Mouse (Mus musculus): ENCODE results near the gene Dusp14. TPM values are rescaled to one million over a fixed set of nuclear protein-coding genes. Genes with fewer than 3 reads are reported as not detected.

Dusp14 gene
- total RNA-seq (2021): 1 to 10 TPM; 6.0 to 7.7 TPM
- long read RNA-seq, experiment 1, transcript Dusp14-202 (3 exons, 1,447 nt): major isoform, 5 of 7 reads
- long read RNA-seq, experiment 1, partial matches to known transcripts: 0 of 7 reads
- long read RNA-seq, experiment 1, other reads (novel, unspliced or antisense): 1 of 7 reads
- long read RNA-seq, experiment 2, partial matches to known transcripts: 0 of 7 reads
- long read RNA-seq, experiment 2, other reads (novel, unspliced or antisense): 1 of 7 reads

DNA sequence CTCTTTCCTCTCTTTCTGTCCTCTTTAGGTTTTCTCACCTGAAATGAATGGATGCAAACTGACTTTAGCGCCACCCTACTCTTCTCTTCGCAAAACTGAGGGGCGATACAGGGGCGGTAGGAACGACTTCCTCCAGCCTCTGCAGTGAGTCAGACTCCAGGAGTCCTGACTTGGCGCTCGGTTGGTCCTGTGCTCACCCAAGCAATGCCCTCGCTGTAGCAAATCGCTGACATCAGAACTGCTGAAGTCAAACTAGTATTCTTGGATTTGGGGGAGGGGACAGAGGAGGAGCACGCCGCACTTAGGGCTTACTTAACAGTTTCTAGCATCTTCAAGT lies at the start of gene Dusp14:
Dusp14 (minus strand) TSS at position 228 of the 337 bp plus-strand sequence.
- no peak for DNase-seq (ENCODE audit: low spot score)

DNA sequence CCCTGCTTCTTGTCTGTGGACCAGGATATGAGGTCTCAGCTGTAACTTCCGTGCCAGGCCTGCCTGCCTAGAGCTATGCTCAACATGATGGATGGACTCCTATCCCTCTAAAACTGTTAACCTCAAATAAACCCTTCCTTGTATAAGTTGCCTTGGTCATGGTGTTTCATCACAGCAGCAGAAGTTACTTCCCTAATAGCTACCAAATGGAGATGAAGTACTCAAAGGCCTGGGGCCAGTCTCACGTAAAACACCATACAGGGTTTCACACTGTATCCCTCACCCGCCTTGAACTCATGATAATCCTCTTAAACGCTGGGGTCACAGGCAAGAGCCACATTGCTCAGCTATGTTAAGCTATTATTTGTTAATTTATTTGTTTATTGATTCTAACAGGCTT lies 48.4 kb upstream of the Dusp14 start:
- no peak for DNase-seq (ENCODE audit: low spot score)

DNA sequence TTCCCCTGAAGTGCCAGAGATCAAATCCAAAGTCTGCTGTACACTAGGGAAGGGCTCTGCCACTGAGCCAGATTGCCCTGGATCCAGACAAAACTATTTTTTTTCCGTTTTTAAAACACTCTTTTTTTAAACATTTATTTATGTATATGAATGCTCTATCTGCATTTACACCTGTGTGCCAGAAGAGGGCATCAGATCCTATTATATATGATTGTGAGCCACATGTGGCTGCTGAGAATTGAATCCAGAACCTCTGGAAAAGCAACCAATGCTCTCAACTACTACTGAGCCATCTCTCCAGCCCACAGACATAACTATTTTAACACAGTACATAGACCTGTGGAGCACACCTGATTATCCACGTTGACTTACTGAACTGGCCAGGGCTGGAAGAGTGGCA lies 47.2 kb upstream of the Dusp14 start:
- no peak for DNase-seq (ENCODE audit: low spot score)

DNA sequence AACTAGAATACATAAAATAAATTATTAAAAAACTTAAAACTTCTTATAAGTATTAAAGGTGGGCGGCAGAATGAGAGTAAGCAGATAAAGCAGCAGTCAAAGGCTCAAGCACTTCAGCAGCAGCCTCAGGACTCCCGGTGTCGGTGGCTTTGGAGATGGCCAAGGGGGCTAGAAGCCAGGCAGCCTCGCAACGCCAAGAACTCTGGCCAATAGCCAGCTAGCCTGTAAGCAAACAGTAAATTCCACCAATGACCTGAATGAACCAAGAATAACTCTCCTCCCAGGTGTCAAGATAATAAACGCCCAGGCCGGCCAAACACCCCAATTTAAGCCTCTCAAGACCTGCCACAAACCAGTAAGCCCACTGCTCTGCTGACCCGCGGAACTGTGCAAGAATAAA lies 46.6 kb upstream of the Dusp14 start:
- DNase-seq (ENCODE audit: low spot score): peak; percentile 36

DNA sequence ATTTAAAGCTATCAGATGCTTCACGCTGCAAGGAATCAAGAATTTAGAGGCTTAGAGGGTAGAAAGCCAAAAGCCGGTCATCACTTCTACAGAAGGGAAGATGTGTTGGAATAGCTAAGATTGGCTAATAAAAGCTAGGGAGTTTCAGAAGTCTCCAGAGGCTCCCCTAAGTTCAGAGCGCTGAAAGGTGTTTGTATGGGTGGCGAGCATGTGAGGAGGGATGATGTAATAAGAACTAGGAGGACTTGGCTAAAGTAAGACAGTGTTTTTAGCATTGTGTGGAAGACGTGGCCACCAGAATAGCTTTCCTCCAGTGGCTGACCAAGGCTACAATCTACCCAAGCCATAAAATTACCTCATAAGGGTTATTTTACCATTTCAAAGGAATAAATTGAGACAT lies 44.6 kb upstream of the Dusp14 start:
- DNase-seq (ENCODE audit: low spot score): peak; percentile 20

DNA sequence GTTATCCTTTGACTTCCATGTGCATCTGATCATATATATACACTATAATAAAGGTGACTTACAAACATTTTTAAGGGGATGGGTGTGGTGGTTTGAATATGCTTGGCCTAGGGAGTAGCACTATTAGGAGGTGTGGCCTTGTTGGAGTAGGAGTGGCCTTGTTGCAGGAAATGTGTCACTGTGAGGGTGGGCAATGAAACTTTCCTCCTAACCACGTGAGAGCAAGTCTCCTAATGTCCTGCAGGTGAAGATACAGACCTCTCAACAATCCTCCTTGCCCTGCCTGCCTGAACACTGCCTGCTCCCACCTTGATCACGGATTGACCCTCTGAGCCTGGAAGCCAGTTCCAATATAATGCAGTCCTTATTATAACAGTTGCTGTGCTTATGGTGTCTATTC lies 38.1 kb upstream of the Dusp14 start:
- no peak for DNase-seq (ENCODE audit: low spot score)

DNA sequence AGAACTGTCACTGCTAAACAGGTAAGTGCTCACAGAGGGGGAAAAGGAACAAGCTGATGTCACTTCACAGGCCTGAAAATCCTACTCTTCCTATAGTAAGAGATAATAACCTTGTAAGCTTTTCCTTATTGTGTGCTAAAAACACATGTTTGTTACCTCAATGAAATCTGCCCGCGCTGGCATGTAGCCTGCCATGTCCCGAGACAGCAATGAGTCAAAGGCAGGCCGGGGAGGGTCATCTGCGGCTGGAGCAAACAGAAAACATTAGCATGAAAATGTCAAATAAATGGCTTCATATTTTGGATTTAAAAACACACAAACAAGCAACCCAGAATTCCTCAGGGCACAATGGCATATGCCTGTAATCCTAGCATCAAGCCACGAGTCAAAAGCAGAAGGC lies 35.0 kb upstream of the Dusp14 start:
- DNase-seq (ENCODE audit: low spot score): no peak

DNA sequence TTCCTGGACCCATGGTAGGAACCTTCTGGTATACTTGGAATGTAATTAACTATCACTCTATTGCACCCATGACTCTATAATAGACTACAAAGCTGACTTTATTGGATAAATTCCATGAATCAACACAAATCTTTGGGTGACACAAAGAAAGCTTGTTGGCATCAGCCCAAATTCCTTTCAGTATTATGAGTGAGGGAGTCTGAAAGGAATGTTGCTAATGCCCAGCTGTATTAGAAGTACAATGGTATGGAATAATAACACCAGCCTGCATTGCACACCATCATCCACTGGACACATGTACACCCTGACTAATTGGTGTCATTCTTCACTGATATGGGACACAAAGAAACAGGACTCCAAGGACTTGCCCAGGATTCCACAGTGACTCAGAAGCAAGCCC lies 32.1 kb upstream of the Dusp14 start:
- no peak for DNase-seq (ENCODE audit: low spot score)

DNA sequence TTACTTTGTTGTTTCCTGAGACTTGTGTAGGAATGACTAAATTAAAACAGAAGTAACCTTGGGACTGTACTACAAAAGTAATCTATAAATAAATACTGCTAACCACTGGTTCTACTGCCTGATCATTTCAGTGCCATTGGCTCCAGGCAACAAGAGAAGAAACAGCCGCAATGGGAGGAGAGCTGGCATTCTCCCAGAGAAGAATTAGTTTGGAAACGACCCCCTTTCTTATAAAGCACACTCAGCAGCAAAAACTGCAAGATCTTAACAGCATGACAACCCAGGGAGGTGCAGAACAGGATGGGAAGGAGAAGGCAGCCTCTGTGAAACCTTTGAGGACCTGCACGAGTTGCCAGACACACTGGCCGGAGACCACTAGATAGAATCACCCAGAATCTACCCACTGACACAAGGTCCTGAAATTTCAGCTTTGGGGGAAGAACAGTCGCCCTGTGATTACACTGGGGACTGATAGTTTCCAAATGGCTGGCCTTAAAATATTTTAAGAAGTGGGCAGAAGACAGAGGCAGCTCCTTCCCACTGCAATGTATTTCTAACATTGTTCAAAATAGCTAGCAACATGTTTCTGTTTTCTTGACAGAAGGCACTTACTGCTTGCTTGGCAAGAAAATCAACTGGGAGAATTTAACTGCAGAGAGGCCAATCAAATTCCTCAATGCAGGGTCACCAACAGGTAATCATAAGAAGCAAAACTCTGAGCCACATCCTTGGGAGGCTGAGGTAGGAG lies 28.4 kb upstream of the Dusp14 start:
- DNase-seq (ENCODE audit: low spot score): no peak

DNA sequence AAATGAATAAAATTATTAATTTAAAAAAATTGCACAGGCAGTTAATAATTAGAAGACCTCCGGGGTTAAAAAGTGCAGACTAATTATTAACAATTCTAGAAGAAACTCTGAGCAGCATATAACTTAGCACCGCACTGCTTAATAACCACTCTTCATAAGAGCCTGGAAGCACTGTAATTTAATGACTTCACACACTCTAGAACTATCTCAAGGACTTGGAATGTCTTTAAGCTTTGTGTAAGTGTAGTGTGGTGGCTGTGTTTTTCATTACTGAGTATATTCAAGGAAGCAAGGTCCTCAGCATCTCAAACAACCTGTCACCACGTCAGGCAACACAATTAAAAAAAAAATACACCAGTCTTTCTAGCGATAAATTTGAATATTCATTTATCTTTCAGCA lies 26.0 kb upstream of the Dusp14 start:
- DNase-seq (ENCODE audit: low spot score): no peak

DNA sequence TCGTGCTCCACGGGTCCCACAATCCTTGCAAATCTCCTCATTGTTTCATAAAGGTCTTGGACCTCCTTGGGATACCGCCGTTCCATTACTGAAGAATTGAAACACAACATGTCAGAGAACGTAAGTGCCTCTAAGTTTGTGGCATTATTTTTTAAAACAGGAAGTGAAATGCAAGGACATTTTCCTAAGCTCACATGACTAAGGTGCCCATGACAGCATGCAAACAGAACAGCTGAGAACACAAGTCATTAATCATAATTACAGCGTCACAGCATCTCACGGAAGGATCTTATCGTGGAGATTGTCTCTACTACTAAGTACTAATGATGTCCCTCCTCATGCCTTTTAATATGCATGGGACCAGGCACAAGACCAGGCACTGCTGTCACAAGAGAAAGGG lies 21.5 kb upstream of the Dusp14 start:
- no peak for DNase-seq (ENCODE audit: low spot score)

DNA sequence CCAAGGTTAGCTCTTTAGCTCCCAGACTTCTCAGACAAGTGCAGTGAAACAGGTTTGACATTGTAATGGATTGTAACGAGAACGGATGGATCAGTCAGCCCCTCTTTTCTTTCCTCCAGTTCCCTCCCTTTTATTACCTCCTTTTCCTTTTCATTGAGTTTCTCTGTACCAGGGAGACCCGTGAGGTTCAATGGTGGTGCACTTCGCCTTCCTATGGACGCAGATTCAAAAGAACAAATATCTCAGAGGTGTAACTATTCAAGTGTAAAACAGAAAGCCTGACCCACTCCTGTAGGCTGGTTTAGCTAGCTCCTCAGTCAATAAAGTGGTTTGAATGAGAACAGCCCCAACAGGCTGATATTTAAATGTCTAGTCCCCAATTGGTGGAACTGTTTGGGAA lies 12.8 kb upstream of the Dusp14 start:
- no peak for DNase-seq (ENCODE audit: low spot score)

DNA sequence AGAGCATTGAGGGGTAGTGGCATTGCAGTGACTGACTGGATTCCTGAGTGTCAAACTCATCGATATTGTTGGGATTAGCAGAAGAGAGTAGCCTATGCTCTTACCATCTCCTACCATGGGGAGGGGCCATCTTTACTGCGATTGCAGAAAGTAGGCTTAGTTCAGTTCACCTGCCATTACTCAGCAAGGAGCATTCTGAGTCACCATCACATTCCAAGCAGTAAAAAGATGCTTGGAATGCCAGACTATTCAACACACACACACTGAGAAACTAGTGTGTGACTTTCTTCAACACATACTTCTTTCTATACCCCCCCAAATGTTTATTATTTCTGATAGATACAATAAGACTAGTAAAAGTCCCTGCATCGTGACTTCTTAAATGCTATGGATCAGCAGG lies 11.3 kb upstream of the Dusp14 start:
- DNase-seq (ENCODE audit: low spot score): no peak

DNA sequence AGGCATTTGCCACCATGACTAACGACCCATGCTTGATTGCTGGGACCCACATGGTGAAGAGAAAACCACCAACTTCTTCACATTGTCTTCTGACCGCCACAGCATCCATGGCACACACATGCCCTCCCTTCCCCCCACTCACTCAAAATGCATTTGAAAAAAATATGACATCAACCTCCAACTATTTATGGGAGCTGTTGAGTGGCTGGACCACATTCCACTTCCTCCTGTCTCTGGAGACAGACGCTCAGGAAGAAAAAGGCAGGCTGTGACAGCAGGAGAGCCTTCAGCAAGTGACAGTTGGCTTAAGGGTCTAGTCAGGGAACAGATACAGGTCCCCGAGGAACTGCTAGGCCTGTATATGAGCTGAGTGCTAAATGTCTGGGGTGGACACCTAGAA lies 10.8 kb upstream of the Dusp14 start:
- no peak for DNase-seq (ENCODE audit: low spot score)

DNA sequence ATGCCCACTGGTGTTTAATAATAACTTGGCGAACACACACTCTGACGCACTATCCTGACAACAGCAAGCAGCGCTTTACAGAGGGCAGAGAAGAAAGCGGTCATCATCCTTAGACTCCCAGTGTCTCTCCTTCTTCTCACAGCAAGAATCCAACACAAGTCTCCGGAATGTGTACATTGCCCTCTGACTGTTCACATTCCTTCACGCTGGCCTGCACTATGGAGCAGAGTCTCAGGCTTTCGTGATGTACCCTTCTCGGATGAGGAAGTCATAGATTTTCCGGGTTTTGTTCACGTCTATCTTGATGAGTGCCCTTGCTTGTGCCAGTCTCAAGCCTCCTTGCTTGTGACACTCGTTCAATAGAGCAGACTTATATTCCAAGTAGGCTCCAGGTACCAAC lies 10.3 kb upstream of the Dusp14 start:
- no peak for DNase-seq (ENCODE audit: low spot score)

DNA sequence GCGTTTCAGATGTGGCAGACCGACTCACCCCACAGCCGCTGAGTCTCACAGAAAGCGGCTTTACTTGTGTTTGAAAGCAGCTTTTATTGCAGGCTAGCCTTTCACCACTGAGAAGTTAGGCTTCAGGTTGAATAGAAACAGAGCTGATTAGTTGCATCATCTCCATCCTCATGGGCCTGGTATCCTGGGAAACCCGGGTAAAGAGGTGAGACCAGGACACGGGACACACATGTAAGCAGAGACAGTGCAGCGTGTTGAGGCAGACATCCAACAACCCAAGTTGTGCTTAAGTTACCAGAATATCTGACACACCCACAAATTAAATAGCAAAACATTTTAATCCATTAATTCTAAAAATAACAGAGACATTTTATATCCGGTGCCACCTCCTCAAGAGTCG lies 9.5 kb upstream of the Dusp14 start:
- peak; percentile 52 for DNase-seq (ENCODE audit: low spot score)

DNA sequence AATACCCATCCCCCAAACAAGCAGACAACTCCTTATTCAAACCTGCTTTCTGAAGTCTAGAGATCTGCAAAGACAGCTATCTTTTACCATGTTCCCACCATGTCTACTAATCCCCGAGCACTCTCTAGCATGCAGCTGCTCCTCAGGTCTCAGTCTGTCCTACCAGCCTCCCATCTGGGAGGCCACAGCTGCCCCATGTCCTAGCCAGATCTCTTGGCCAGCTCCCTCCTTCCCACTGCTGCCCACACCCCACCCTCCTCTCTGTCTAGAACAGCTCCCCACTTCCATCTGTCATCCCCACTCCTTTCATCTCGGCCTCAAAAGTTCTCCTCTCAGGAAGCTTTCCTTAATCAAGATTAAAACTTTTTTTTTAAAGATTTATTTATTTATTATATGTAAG lies 7.9 kb upstream of the Dusp14 start:
- no peak for DNase-seq (ENCODE audit: low spot score)

DNA sequence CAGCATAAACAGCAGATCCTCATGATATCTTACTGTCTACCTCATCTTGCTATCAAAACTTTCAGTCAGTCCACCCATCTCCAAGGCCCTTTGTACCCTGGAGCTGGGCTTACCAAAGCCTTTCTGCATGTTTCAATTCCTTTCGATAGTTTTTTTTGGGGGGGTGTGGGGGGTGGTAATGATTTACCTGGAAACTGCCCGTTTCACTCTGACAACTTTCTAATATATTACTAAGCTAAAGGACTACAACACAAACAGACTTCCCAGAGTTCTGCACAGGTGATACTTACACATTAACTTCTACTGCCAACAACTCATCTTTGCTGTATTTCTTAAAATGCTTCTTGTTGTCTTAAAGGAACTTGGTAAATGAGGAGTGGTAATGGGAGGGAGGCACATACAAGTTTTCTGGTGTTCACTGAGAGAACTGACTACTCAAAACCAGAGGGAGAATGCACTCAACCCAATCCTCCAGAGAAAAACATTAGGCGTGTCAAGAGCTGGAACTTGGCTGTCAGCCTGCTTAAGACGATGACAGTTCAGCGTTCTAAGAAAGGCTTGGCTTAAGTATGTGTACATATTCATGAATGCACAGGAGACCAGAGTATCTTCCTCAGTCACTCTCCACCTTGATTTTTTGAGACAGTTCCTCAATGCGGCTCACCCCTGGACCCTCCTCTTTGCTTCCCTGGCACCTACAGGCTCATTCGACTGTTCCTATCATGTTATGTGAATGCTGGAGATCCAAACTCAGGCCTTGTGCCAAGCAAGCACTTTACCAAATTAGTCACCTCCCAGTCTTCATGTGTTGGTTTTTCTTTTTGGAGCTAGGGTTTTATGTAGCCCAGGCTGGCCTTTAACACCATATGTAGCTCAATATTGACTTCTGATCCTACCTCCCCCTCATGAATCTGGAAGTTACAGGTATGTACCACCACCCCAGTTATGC lies 5.0 kb upstream of the Dusp14 start:
- DNase-seq (ENCODE audit: low spot score): peak; percentile 52

DNA sequence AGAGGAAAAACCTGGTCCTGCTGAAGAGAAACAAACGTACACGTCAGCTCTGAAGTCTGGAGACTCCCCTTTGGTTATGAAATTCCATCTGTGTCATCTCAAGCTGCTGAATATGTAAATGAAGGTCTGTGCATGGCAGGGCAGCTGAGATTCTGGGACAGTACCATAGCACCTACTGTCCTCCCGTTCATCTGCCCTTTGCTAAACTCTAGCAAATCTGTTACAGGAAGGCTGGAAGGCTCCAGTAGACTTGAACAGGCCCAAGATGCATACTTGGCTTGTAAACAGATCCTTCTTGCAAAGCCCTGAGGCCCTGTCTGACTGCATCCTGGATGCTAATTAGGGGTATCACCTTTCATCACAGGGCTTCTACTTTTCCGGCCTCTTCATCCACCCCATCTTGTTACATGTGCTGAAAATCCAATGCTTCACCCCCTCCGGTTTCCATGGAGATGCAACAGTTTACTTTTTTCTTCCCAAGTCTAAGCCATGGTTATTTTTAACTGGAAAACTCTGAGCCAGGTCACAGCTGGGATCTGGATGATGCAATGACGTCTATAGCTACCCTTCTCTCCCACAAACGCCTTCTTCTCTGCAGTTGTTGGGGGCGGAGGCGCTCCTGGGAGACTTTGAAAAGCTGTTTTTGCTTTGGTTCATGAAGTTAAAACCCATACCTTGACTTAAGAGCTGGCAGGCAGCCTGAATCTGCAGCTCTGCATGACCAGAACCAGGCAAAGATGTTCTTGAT lies 4.0 kb upstream of the Dusp14 start:
- peak; percentile 67 for DNase-seq (ENCODE audit: low spot score)

DNA sequence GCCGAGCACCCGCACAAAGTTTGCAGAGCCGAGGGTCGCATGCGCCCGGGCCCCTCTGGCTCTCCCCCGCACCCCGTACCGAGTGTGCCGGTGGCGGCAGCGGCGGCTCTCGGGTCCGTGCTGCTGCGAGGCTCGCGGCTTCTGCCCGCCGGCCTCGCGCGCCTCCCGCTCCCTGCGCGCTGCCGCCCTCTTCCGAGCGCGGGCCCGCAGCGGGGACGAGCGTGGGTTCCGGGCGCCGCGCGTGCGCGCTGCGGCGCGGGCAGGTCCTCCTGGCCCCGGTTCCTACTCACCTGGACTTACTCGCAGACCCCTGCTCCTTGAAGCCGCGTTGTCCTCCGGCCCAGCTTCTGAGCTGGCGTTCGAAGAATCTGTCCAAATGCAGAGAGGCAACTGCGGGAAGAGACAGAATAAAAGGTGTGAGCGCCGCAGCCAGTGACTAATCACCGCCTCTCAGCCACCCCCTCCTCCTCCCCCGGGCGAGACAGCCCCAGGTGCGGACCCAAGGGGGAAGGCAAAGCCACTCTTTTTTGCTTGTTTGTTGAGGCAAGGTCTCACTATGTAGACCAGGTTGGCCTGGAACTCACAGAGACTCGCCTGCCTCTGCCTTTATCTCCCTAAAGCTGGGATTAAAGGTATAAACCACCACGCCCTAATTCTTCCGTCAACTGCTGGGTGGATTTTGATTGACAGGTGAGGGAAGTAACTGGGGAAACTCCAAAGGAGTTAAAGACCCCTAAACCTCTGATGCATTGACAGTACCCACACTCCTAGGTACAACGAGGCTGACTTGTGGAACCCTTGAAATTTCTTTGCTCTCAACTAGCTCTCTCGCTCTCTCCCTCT lies 649 bp downstream of the Dusp14 start:
- DNase-seq (ENCODE audit: low spot score): peak; percentile 36

DNA sequence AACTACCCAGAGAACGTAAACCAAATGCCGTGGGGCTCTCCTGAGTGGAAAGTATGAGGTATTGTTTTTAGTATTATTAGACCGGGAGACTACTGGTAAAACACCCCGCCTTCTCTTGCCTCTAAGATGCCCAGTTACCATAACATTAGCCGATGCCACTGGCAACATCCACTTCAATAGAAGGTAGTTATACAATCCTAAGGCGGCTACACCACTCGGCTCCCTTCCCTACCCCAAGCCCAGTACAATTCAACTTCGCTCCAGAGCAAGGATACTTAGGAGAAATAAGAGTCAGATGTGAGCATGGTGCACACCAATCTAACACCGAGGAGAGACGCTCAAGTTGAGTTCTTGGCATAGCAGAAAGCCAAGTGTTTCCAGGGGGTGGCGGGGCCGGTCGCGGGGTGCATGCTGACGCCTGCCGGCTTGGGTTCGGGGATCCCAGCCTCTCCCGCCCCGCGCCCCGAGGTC lies 1.3 kb downstream of the Dusp14 start:
- DNase-seq (ENCODE audit: low spot score): no peak
